Mouse (Mus musculus) lung, postnatal 0 days (tissue): ENCODE results near the gene Pln. TPM values are rescaled to one million over a fixed set of nuclear protein-coding genes. Genes with fewer than 3 reads are reported as not detected.
A peak's percentile ranks its signal among the peaks of the same experiment; 100 is the strongest.

Experiments
- ATAC-seq: fragments of 200-750 bp; cut with Nextera tagmentation; 2 replicates; pipeline ENCODE4 v1.8.0; 2017; ENCODE audit warnings: moderate library complexity
- DNase-seq: peaks from one replicate; pipeline ENCODE4 v3.0.0-alpha.2; 2016; ENCODE audit warnings: low spot score
- H3K27ac ChIP-seq: fragments of 300-500 bp; sonication (generic); 2 replicates; pipeline ENCODE4 v1.5.1; 2014; ENCODE audit warnings: antibody characterized with exemption, mild to moderate bottlenecking, low read length, mixed read lengths
- H3K27me3 ChIP-seq: fragments of 300-500 bp; sonication (generic); replicated peaks from 2 replicates; pipeline ENCODE4 v1.6.1; 2014; ENCODE audit warnings: low read length, mixed read lengths; ENCODE audit not compliant: insufficient read depth
- H3K36me3 ChIP-seq: fragments of 300-500 bp; sonication (generic); 2 replicates; pipeline ENCODE4 v1.6.1; 2014; ENCODE audit warnings: low read length, mixed read lengths; ENCODE audit not compliant: insufficient read depth
- H3K4me1 ChIP-seq: fragments of 300-500 bp; sonication (generic); 2 replicates; pipeline ENCODE4 v1.6.1; 2014; ENCODE audit warnings: antibody characterized with exemption, low read depth, low read length, mixed read lengths; ENCODE audit not compliant: insufficient read depth
- H3K4me2 ChIP-seq: fragments of 300-500 bp; sonication (generic); replicated peaks from 2 replicates; pipeline ENCODE4 v1.6.1; 2014; ENCODE audit warnings: low read depth, mild to moderate bottlenecking, low read length, moderate library complexity, mixed read lengths
- H3K4me3 ChIP-seq: fragments of 300-500 bp; sonication (generic); 2 replicates; pipeline ENCODE4 v1.5.1; 2014; ENCODE audit warnings: low read depth, low read length
- H3K9ac ChIP-seq: fragments of 300-500 bp; sonication (generic); replicated peaks from 2 replicates; pipeline ENCODE4 v1.6.1; 2014; ENCODE audit warnings: low read depth, mild to moderate bottlenecking
- H3K9me3 ChIP-seq: fragments of 300-500 bp; sonication (generic); 2 replicates; pipeline ENCODE4 v1.6.1; 2016; ENCODE audit warnings: low read length, mixed read lengths
- CTCF ChIP-seq: IDR thresholded peaks from 2 replicates; pipeline ENCODE4 v1.5.1; 2016; ENCODE audit warnings: antibody characterized with exemption, mild to moderate bottlenecking
- EP300 ChIP-seq: IDR thresholded peaks from 2 replicates; pipeline ENCODE4 v1.6.1; 2016; ENCODE audit warnings: antibody characterized with exemption, mild to moderate bottlenecking, control low read depth
- WGBS: fragments of 180-500 bp; shearing (Covaris S2); extraction: QIAGEN DNeasy Blood & Tissue Kit; methylation state at CpG from one replicate; pipeline ENCODE4 v1.1.7; 2014; 5-methylcytosine and 5-hydroxymethylcytosine counted together
- polyA plus RNA-seq: library from polyadenylated mRNA; unstranded; fragments of >200 nt; fragmentation: Nextera tagmentation; extraction: Ambion mirVana; gene quantifications from 2 replicates; pipeline ENCODE4 v1.2.1, GENCODE M21; 2015

Pln gene
- polyA plus RNA-seq, 1 experiment from 2014 or later: 1.9 TPM

DNA sequence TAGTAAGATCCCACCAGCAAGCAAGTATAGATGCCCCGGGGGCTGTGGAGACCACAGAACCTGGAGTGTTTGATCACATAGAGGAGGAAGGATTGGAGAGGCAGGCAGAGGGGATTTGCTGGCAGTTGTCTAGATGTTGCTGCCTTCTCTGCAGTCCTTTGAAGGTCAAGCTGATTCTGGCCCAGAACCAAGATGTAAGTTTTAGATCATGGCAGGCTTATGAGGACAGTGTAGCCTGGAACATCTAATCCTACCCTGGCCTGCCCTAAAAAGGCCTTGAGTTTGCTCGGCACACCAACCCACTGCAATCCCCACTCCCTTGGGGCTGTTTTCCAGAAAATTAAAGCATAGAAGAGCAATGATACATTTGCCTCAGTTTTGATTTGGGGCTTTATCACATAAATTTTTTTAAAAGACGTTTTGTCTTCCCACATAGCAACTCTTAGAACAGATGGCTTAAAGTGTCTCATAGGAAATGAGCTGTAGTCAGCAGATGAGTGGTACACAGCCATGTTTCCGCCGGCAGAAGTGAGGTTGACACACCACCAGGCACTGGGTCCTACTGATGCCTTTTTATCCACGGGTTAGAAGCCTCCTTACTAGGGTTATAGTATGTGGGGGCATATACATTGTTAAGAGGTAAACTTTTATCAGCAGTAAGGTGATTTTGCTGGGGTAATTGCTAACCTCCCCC, 50.9 kb downstream of the Pln start:
- DNase-seq: no peak
- TF ChIP-seq EP300 (no peak), CTCF (no peak)
- Histone ChIP-seq H3K9me3 (no peaks in the 10 kb centered on the region), H3K27me3 (no peaks in the 10 kb centered on the region), H3K27ac (no peak overlapping the region), H3K9ac (no peak overlapping the region), H3K4me3 (no peak overlapping the region), H3K4me2 (no peak overlapping the region), H3K4me1 (no peaks in the 10 kb centered on the region), H3K36me3 (no peaks in the 10 kb centered on the region)
- no peak for ATAC-seq
- WGBS: 62% methylated on average over 6 of the region's 6 CpGs

DNA sequence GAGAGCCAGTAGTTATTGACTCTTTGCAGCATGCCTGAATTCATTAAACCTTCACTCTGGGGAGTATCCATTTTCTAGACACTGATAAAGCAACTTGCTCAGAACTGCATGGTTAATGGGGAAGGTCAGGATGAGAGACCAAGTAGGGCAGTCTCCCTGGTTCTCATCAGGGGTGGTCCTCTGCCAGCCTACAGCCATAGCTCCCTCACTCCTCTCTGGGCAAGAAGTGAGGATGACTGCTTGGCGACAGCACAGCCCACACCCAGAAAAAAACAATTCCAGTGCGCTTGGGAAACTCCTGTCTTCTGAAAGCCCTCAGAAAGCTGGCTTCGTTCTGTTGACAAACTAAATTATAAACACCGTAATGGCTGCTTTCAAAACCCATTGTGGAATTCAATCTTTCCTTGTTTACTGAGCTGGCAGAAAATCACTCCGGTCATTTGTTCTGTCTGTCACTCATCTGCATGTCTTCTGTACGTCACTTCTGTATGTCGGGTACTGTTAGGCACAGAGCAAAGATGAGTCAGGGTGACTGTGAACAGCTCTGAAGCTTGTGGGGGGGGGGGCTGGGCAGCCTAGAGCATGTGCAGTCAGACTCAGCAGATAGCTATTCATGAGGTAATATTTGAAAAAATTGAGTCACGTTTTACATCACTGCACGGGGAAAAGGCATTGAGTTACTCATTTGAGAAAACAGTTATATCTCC, 57.6 kb downstream of the Pln start:
- H3K27ac ChIP-seq: no peak overlapping the region

More for the DNA sequence above, 57.6 kb downstream of the Pln start:
- no peaks in the 10 kb centered on the region for H3K9me3 ChIP-seq
- no peak overlapping the region for H3K4me2 ChIP-seq
- no peaks in the 10 kb centered on the region for H3K36me3 ChIP-seq
- DNase-seq: peak; percentile 59
- no peaks in the 10 kb centered on the region for H3K27me3 ChIP-seq
- no peak overlapping the region for H3K4me3 ChIP-seq
- H3K4me1 ChIP-seq: peaks cover 3% of the 10 kb centered on the region; the same call in 1 of the 2 replicates
- ATAC-seq: peak; percentile 80
- TF ChIP-seq CTCF: no peak
- TF ChIP-seq EP300: peak; percentile 77
- WGBS: 44% methylated on average over 9 of the region's 9 CpGs
- no peak overlapping the region for H3K9ac ChIP-seq

Other genes with a start within 250 kb of the Pln start
- gene Cep85l, start 42.3 kb downstream of the Pln start, polyA plus RNA-seq: 10.8 and 11.0 TPM in 2 replicates